Mouse (Mus musculus) lung, postnatal 0 days (tissue): ENCODE measurements around the gene Tmem38b.

Source experiments
- CTCF ChIP-seq: IDR thresholded peaks from 2 replicates; pipeline ENCODE4 v1.5.1; 2016; ENCODE audit warnings: antibody characterized with exemption, mild to moderate bottlenecking
- EP300 ChIP-seq: IDR thresholded peaks from 2 replicates; pipeline ENCODE4 v1.6.1; 2016; ENCODE audit warnings: antibody characterized with exemption, mild to moderate bottlenecking, control low read depth

- TF ChIP-seq CTCF (no peak), EP300 (no peak)
Observed at GRCm38 (mm10) chr4:53795086-53795485, 30.8 kb upstream of the Tmem38b start.
